Mouse (Mus musculus) heart, embryonic 16.5 days (tissue): ENCODE data around the gene Hdac4. TPM values are rescaled to one million over a fixed set of nuclear protein-coding genes. Genes with fewer than 3 reads are reported as not detected.

Experiments
- ATAC-seq: fragments of 200-750 bp; cut with Nextera tagmentation; replicated peaks from 2 replicates; pipeline ENCODE4 v1.8.0; 2017; ENCODE audit warnings: moderate number of reproducible peaks; ENCODE audit not compliant: insufficient read depth, low FRiP score; ENCODE audit errors: extremely low read depth
- H3K27ac ChIP-seq: fragments of 300-500 bp; sonication (generic); 2 replicates; pipeline ENCODE4 v1.5.1; 2014; ENCODE audit warnings: mild to moderate bottlenecking, low read length, control low read depth, moderate library complexity
- H3K27me3 ChIP-seq: fragments of 300-500 bp; sonication (generic); 2 replicates; pipeline ENCODE4 v1.6.1; 2014; ENCODE audit warnings: low read length, mixed read lengths; ENCODE audit not compliant: control insufficient read depth, insufficient read depth
- H3K36me3 ChIP-seq: fragments of 300-500 bp; sonication (generic); 2 replicates; pipeline ENCODE4 v1.6.1; 2014; ENCODE audit not compliant: control insufficient read depth, insufficient read depth
- H3K4me1 ChIP-seq: fragments of 300-500 bp; sonication (generic); 2 replicates; pipeline ENCODE4 v1.6.1; 2014; ENCODE audit warnings: low read length, mixed read lengths; ENCODE audit not compliant: control insufficient read depth, insufficient read depth
- H3K4me2 ChIP-seq: fragments of 300-500 bp; sonication (generic); 2 replicates; pipeline ENCODE4 v1.6.1; 2014; ENCODE audit warnings: low read depth, mild to moderate bottlenecking, control low read depth, low read length
- H3K4me3 ChIP-seq: fragments of 300-500 bp; sonication (generic); 2 replicates; pipeline ENCODE4 v1.5.1; 2014; ENCODE audit warnings: mild to moderate bottlenecking, control low read depth, low read length
- H3K9ac ChIP-seq: fragments of 300-500 bp; sonication (generic); 2 replicates; pipeline ENCODE4 v1.6.1; 2014; ENCODE audit warnings: low read length, control low read depth
- H3K9me3 ChIP-seq: fragments of 300-500 bp; sonication (generic); replicated peaks from 2 replicates; pipeline ENCODE4 v1.6.1; 2016; ENCODE audit warnings: low read length; ENCODE audit not compliant: control insufficient read depth
- WGBS: fragments of 180-500 bp; shearing (Covaris S2); extraction: QIAGEN DNeasy Blood & Tissue Kit; methylation state at CpG from one replicate; pipeline ENCODE4 v1.1.7; 2014; 5-methylcytosine and 5-hydroxymethylcytosine counted together
- polyA plus RNA-seq: library from polyadenylated mRNA; unstranded; fragments of >200 nt; fragmentation: Nextera tagmentation; extraction: Ambion mirVana; gene quantifications from 2 replicates; pipeline ENCODE4 v1.2.1, GENCODE M21; 2015

Gene Hdac4
- polyA plus RNA-seq, 1 experiment from 2014 or later = 18.1 TPM

- H3K4me2 ChIP-seq = no peak overlapping the region
- H3K4me3 ChIP-seq = no peak overlapping the region
- no peak overlapping the region for H3K9ac ChIP-seq
- H3K27ac ChIP-seq = no peak overlapping the region
- 64% methylated on average over 8 of the region's 8 CpGs for whole genome bisulfite sequencing
- H3K36me3 ChIP-seq = peaks cover 24% of the 10 kb centered on the region
- ATAC-seq = no peak
- H3K27me3 ChIP-seq = no peaks in the 10 kb centered on the region
- no peaks in the 10 kb centered on the region for H3K9me3 ChIP-seq
- H3K4me1 ChIP-seq = no peaks in the 10 kb centered on the region
These were observed 234.3 kb downstream of the Hdac4 start for GRCm38 (mm10) chr1:91961231-91961630.

DNA sequence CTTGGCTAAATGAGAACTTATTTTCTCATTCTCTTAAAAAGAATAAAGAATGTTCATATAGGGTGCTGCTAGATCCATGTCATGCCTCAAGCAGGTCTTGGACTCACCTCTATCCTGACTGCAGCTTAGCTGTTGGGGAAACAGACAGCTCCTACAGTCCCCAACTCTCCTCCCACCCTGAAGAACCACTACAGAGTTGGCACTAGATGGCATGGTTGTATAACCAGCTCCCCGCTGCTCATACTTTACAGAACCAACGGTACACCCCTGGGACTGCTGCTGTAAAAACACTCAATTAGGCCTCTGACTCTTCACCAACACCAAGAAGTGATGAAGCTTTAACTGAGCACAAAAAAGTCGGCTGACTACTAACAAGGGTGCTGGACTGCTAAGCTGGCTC is 235.6 kb downstream of the Hdac4 start:
- WGBS = 65% methylated on average over 3 of the region's 3 CpGs
- H3K36me3 ChIP-seq = peaks cover 26% of the 10 kb centered on the region

DNA sequence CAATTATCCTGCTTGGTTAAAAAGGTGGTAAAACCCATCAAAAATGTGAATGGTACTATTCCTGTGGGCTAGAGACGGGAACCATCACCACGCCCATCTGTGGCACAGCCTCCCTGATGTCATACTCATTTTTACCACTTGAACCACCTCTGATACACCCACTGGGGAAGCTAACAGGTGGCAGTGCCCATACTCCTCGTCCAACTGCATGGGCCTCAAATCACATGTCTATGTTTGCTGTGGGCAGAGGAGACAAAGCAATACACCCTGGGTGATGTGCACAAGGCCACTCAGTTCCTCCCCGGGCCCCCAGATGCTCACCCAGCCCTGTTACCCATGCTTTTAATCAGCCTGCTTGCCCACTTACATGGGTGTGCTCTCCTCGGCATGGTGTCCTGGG is 236.5 kb downstream of the Hdac4 start:
- Histone ChIP-seq H3K4me1 (no peaks in the 10 kb centered on the region), H3K9me3 (no peaks in the 10 kb centered on the region), H3K4me2 (no peak overlapping the region), H3K9ac (no peak overlapping the region), H3K4me3 (no peak overlapping the region), H3K36me3 (peaks cover 26% of the 10 kb centered on the region), H3K27ac (no peak overlapping the region), H3K27me3 (no peaks in the 10 kb centered on the region)
- WGBS = 85% methylated on average over 5 of the region's 5 CpGs
- no peak for ATAC-seq

More for the DNA sequence above, 235.6 kb downstream of the Hdac4 start:
- H3K4me3 ChIP-seq = no peak overlapping the region
- H3K4me1 ChIP-seq = no peaks in the 10 kb centered on the region
- no peak overlapping the region for H3K27ac ChIP-seq
- no peak for ATAC-seq
- H3K4me2 ChIP-seq = no peak overlapping the region
- H3K27me3 ChIP-seq = no peaks in the 10 kb centered on the region
- no peak overlapping the region for H3K9ac ChIP-seq
- no peaks in the 10 kb centered on the region for H3K9me3 ChIP-seq

- no peak for ATAC-seq
- no peak overlapping the region for H3K27ac ChIP-seq
- H3K9ac ChIP-seq = no peak overlapping the region
- H3K36me3 ChIP-seq = peaks cover 32% of the 10 kb centered on the region
- no peak overlapping the region for H3K4me3 ChIP-seq
- WGBS = 82% methylated on average over 4 of the region's 4 CpGs
- no peaks in the 10 kb centered on the region for H3K27me3 ChIP-seq
- no peaks in the 10 kb centered on the region for H3K9me3 ChIP-seq
- no peak overlapping the region for H3K4me2 ChIP-seq
- no peaks in the 10 kb centered on the region for H3K4me1 ChIP-seq
These were observed 239.3 kb downstream of the Hdac4 start for GRCm38 (mm10) chr1:91956229-91956628.

- H3K36me3 ChIP-seq = peaks cover 32% of the 10 kb centered on the region
- H3K4me3 ChIP-seq = no peak overlapping the region
- no peak overlapping the region for H3K9ac ChIP-seq
- no peak for ATAC-seq
- H3K27me3 ChIP-seq = no peaks in the 10 kb centered on the region
- H3K9me3 ChIP-seq = no peaks in the 10 kb centered on the region
- H3K27ac ChIP-seq = no peak overlapping the region
- 87% methylated on average over 5 of the region's 5 CpGs for WGBS
- H3K4me2 ChIP-seq = no peak overlapping the region
- H3K4me1 ChIP-seq = no peaks in the 10 kb centered on the region
These were observed 240.5 kb downstream of the Hdac4 start for GRCm38 (mm10) chr1:91954954-91955353.

- WGBS = 79% methylated on average over 6 of the region's 6 CpGs
- Histone ChIP-seq H3K36me3 (peaks cover 30% of the 10 kb centered on the region), H3K27ac (no peak overlapping the region), H3K4me1 (no peaks in the 10 kb centered on the region), H3K4me3 (no peak overlapping the region), H3K4me2 (no peak overlapping the region), H3K9ac (no peak overlapping the region), H3K9me3 (no peaks in the 10 kb centered on the region), H3K27me3 (no peaks in the 10 kb centered on the region)
- no peak for ATAC-seq
These were observed 242.6 kb downstream of the Hdac4 start for GRCm38 (mm10) chr1:91952912-91953311.

DNA sequence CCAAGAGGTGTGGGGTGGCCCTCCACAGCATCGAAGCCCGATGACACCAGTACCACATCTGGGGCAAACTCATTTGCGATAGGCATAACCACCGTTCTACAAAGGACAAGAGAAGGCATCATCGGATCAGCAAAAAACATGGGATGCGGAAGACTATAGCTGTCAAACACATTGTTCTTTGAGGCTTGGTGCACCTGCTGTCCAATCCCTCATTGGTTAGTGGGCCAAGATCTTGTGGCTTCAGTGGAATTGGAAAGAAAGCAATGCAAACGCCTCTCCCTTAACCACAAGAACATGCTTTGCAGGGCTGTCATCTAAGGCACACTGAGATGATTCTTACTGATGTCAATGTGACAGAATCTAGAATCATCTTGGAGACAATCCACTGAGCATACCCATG is 248.1 kb downstream of the Hdac4 start:
- no peaks in the 10 kb centered on the region for H3K4me1 ChIP-seq
- no peak overlapping the region for H3K4me2 ChIP-seq
- H3K9ac ChIP-seq = no peak overlapping the region
- no peaks in the 10 kb centered on the region for H3K9me3 ChIP-seq
- no peaks in the 10 kb centered on the region for H3K27me3 ChIP-seq
- no peak overlapping the region for H3K4me3 ChIP-seq
- H3K36me3 ChIP-seq = peaks cover 13% of the 10 kb centered on the region
- H3K27ac ChIP-seq = no peak overlapping the region
- ATAC-seq = no peak
- WGBS = 91% methylated on average over 7 of the region's 7 CpGs

GRCm38 (mm10) chr1:91942583-91942982 is 252.9 kb downstream of the Hdac4 start:
- H3K27ac ChIP-seq = no peak overlapping the region
- H3K4me1 ChIP-seq = no peaks in the 10 kb centered on the region
- no peaks in the 10 kb centered on the region for H3K27me3 ChIP-seq
- WGBS = 85% methylated on average over 2 of the region's 2 CpGs
- no peak overlapping the region for H3K4me3 ChIP-seq
- no peaks in the 10 kb centered on the region for H3K9me3 ChIP-seq
- H3K4me2 ChIP-seq = no peak overlapping the region
- H3K9ac ChIP-seq = no peak overlapping the region
- peaks cover 19% of the 10 kb centered on the region for H3K36me3 ChIP-seq
- ATAC-seq = no peak

DNA sequence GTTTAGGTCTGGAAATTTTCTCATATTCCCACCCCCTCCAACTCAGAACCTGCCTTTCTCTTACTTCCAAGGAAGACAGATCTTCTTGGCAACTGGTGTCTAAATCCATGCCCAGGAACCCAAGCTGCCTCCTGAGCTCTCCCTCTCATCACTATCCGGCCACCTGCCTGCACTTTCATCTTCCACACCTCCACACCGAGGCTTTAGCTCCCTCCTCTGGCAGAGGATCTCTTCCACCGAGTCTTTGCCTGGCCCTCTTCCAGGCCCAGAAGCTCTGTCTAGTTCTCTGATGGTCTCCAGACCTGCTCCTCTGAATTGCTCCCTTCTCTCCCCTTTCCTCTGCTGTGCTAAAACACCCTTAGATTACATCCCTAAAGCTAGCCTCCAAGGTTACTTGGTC is 253.5 kb downstream of the Hdac4 start:
- Histone ChIP-seq H3K36me3 (peaks cover 19% of the 10 kb centered on the region), H3K27me3 (no peaks in the 10 kb centered on the region), H3K4me3 (no peak overlapping the region), H3K4me2 (no peak overlapping the region), H3K27ac (no peak overlapping the region), H3K9ac (no peak overlapping the region), H3K9me3 (no peaks in the 10 kb centered on the region), H3K4me1 (no peaks in the 10 kb centered on the region)
- WGBS = 26% methylated on average over 3 of the region's 3 CpGs
- ATAC-seq = no peak; the same call in 1 of the 2 replicates

DNA sequence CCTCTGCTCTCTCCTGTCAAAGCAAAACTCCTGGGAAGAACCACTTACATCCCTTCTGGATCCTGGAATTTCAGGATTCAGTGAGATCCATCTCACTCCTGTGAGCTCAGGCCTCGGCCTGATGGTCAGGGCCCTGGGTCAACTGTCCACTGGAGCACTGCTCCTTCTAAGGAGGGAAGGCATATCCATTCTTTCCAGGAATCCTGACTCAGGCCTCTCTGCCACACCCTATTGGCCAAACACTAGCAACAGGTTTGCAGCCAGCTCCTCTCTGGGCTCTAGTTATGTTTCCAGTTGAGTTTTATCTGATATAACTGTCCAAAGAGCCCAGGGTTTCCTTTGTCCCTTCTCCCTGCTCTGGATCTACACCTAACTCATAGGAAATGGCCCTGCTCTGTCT is 254.4 kb downstream of the Hdac4 start:
- no peak for ATAC-seq
- H3K36me3 ChIP-seq = peaks cover 19% of the 10 kb centered on the region
- 91% methylated on average over 1 of the region's 1 CpGs for WGBS

More for the DNA sequence above, 254.4 kb downstream of the Hdac4 start:
- no peaks in the 10 kb centered on the region for H3K4me1 ChIP-seq
- no peak overlapping the region for H3K9ac ChIP-seq
- H3K9me3 ChIP-seq = no peaks in the 10 kb centered on the region
- H3K4me2 ChIP-seq = no peak overlapping the region
- H3K27me3 ChIP-seq = no peaks in the 10 kb centered on the region
- no peak overlapping the region for H3K4me3 ChIP-seq
- no peak overlapping the region for H3K27ac ChIP-seq
